Mouse (Mus musculus): Measurements from ENCODE around the gene Gatb. TPM values are rescaled to one million over a fixed set of nuclear protein-coding genes. Genes with fewer than 3 reads are reported as not detected.

Gene Gatb
- polyA plus RNA-seq, 1 experiment from 2014 or later = 33.4 TPM

DNA sequence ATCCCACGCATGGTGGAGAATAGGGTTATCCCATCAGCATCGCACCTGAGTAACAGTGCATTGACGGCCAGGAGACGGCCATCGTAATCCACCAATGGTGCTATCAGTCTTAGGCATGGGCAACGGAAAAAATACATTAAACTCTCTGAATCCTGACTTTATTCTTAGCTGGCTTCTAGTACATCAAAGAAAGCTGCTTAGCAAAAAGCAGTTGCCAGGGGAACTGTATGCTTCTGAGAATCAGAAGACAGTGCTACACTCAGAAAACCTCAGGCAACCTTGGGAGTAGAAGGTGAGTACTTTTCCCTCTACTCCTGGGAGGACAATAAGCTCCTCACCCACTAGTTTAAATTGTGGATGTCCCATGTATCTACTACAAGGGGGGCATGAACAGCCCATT lies 93.8 kb downstream of the Gatb start:
- no peak for DNase-seq (ENCODE audit: low read depth, low spot score)
- POLR2A ChIA-PET = no interaction called here
- no peak for ATAC-seq
- in situ Hi-C loops (cut with MboI; ENCODE audit: low pct_unique_long_range_greater_than_20kb) = no loop called here
- H3K27me3 ChIP-seq = no peaks in the 10 kb centered on the region
- TF ChIP-seq CTCF (IDR thresholded peaks at IDR 0.05) = no peak
- CTCF ChIA-PET = interaction anchor here (1.0 to 1.8 kb wide), 2 partner anchors 19 kb away, joined by 3 to 5 read pairs; no protein-coding TSS in a partner anchor

DNA sequence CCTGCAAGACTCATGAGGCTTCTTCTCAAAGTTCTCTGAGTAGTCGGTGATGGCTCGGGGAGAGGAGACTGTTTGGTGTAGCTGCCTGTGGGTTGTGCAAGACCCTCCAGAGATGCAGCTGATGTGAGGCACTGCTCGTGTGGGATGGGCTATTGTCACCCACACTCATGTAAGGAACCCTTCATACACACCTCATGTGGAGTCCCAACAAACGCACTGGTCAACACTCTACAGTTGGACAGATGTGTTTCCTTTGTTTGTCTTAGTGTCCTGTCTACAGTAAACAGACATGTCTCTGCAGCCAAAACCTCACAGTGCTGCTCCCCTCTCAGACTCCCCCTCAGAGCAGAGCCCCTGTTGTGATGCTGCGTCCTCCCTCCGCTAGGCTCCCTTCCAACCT lies 95.9 kb downstream of the Gatb start:
- CTCF ChIA-PET = interaction anchor here (0.9 kb wide), 1 partner anchor 9 kb away, joined by 3 read pairs; no protein-coding TSS in a partner anchor
- ATAC-seq (no peak), DNase-seq (ENCODE audit: low read depth, low spot score) (no peak)
- TF ChIP-seq CTCF (IDR thresholded peaks at IDR 0.05) = no peak
- no peaks in the 10 kb centered on the region for H3K27me3 ChIP-seq
- POLR2A ChIA-PET = no interaction called here
- in situ Hi-C loops (cut with MboI; ENCODE audit: low pct_unique_long_range_greater_than_20kb) = no loop called here

DNA sequence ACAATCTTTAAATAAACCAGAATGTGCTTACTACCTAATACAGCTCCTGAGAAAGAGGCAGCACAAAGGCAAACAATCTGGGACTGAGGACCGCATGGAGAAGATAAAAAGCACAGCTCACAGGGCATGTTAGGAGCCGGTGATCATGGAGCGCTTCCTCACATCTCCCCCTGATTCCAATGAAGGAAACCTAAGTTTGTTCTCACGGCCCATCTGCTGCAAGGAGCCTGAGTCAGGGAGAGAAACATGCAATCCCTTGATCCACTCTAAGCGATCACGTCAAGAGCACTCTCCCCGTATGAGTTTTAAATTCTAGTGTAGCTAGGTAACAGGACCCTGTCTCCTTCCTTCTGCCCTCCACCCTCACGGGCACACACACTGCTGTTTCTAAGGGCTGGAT lies 103.2 kb downstream of the Gatb start:
- POLR2A ChIA-PET = no interaction called here
- CTCF ChIA-PET = interaction anchor here (0.9 to 1.5 kb wide), 7 partner anchors 10 to 253 kb away, joined by 3 to 5 read pairs (median 4); no protein-coding TSS in a partner anchor
- H3K27me3 ChIP-seq = no peaks in the 10 kb centered on the region
- in situ Hi-C loops (cut with MboI; ENCODE audit: low pct_unique_long_range_greater_than_20kb) = no loop called here
- no peak for DNase-seq (ENCODE audit: low read depth, low spot score)
- TF ChIP-seq CTCF (IDR thresholded peaks at IDR 0.05) = no peak
- no peak for ATAC-seq

GRCm38 (mm10) chr3:85677952-85678351 lies 104.0 kb downstream of the Gatb start:
- in situ Hi-C loops (cut with MboI; ENCODE audit: low pct_unique_long_range_greater_than_20kb) = no loop called here
- POLR2A ChIA-PET = no interaction called here
- DNase-seq (ENCODE audit: low read depth, low spot score) (no peak), ATAC-seq (no peak)
- CTCF ChIA-PET = interaction anchor here (0.9 to 2.1 kb wide), 6 partner anchors 9 to 252 kb away, joined by 3 to 5 read pairs (median 4); no protein-coding TSS in a partner anchor
- no peaks in the 10 kb centered on the region for H3K27me3 ChIP-seq
- TF ChIP-seq CTCF (IDR thresholded peaks at IDR 0.05) = no peak

- DNase-seq (ENCODE audit: low read depth, low spot score) = no peak
- ChIA-PET CTCF (interaction anchor here (2.1 kb wide), 1 partner anchor 32 kb away, joined by 4 read pairs; no protein-coding TSS in a partner anchor), POLR2A (no interaction called here)
- no peak for TF ChIP-seq CTCF (IDR thresholded peaks at IDR 0.05)
- H3K27me3 ChIP-seq = no peaks in the 10 kb centered on the region
- no peak for ATAC-seq
- in situ Hi-C loops (cut with MboI; ENCODE audit: low pct_unique_long_range_greater_than_20kb) = no loop called here
Measured at GRCm38 (mm10) chr3:85679312-85679933, 105.5 kb downstream of the Gatb start.

- H3K27me3 ChIP-seq = no peaks in the 10 kb centered on the region
- ATAC-seq (no peak), DNase-seq (ENCODE audit: low read depth, low spot score) (no peak)
- in situ Hi-C loops (cut with MboI; ENCODE audit: low pct_unique_long_range_greater_than_20kb) = no loop called here
- ChIA-PET CTCF (interaction anchor here (2.1 kb wide), 1 partner anchor 33 kb away, joined by 4 read pairs; no protein-coding TSS in a partner anchor), POLR2A (no interaction called here)
- TF ChIP-seq CTCF (IDR thresholded peaks at IDR 0.05) = no peak
Measured at GRCm38 (mm10) chr3:85679960-85680359, 106.0 kb downstream of the Gatb start.

- ChIA-PET POLR2A (interaction anchor here (1.0 kb wide), 1 partner anchor 68 kb away, joined by 3 read pairs; no protein-coding TSS in a partner anchor), CTCF (interaction anchor here (2.0 to 3.0 kb wide), 2 partner anchors 20 to 101 kb away, joined by 4 to 9 read pairs; no protein-coding TSS in a partner anchor)
- DNase-seq (ENCODE audit: low read depth, low spot score) (no peak), ATAC-seq (no peak)
- in situ Hi-C loops (cut with MboI; ENCODE audit: low pct_unique_long_range_greater_than_20kb) = no loop called here
- no peaks in the 10 kb centered on the region for H3K27me3 ChIP-seq
- TF ChIP-seq CTCF (IDR thresholded peaks at IDR 0.05) = no peak
Measured at GRCm38 (mm10) chr3:85681136-85681535, 107.2 kb downstream of the Gatb start.

DNA sequence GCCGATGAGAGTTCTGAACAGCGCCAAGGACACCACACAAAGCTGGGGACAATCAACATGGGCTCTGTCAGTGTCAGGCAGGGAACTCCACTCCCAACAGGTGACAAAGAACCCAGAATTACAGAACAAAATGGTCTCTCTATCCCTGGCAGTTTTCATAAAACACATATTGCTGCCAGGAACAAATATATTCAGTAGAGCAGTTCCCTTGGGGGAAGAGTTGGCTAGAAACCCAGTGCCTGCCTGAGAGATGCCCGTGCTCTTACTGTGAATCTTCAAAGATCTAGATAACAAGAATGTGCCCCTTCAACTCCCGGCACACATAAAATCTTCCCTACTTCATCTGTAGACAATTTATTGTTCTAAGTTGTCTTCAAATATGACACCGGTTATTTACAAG lies 109.7 kb downstream of the Gatb start:
- CTCF ChIA-PET = interaction anchor here (0.9 to 3.0 kb wide), 4 partner anchors 9 to 22 kb away, joined by 3 to 9 read pairs (median 4); no protein-coding TSS in a partner anchor
- no peak for DNase-seq (ENCODE audit: low read depth, low spot score)
- no peak for ATAC-seq
- POLR2A ChIA-PET = no interaction called here
- no peak for TF ChIP-seq CTCF (IDR thresholded peaks at IDR 0.05)
- no peaks in the 10 kb centered on the region for H3K27me3 ChIP-seq
- in situ Hi-C loops (cut with MboI; ENCODE audit: low pct_unique_long_range_greater_than_20kb) = no loop called here

- DNase-seq (ENCODE audit: low read depth, low spot score) (no peak), ATAC-seq (no peak)
- in situ Hi-C loops (cut with MboI; ENCODE audit: low pct_unique_long_range_greater_than_20kb) = no loop called here
- ChIA-PET POLR2A (no interaction called here), CTCF (interaction anchor here (0.9 kb wide), 2 partner anchors 9 to 20 kb away, joined by 3 read pairs; no protein-coding TSS in a partner anchor)
- TF ChIP-seq CTCF (IDR thresholded peaks at IDR 0.05) = no peak
- no peaks in the 10 kb centered on the region for H3K27me3 ChIP-seq
Measured at GRCm38 (mm10) chr3:85685271-85685670, 111.4 kb downstream of the Gatb start.

DNA sequence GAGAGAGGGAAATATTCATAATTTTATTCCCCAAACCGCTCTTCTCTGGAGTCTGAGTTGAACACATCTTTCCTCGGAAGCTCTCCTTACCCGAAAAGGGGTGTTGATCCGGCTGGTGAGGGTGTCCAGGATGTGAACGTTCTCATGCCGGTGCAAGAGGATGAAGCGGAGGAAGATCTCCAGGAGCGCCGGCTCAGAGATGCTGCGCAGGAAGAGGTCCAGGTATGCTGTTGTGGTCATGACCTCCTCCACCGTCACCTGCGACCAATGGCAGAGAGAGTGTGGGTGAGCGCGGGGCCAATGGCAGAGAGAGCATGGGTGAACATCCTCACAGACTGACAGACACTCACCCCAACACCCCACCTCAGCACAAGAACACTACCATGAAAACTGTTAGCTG lies 114.4 kb downstream of the Gatb start:
- DNase-seq (ENCODE audit: low read depth, low spot score) (no peak), ATAC-seq (no peak)
- no peak for TF ChIP-seq CTCF (IDR thresholded peaks at IDR 0.05)
- CTCF ChIA-PET = interaction anchor here (0.7 to 1.4 kb wide), 2 partner anchors 32 to 229 kb away, joined by 3 read pairs; no protein-coding TSS in a partner anchor
- POLR2A ChIA-PET = no interaction called here
- in situ Hi-C loops (cut with MboI; ENCODE audit: low pct_unique_long_range_greater_than_20kb) = no loop called here
- H3K27me3 ChIP-seq = no peaks in the 10 kb centered on the region

DNA sequence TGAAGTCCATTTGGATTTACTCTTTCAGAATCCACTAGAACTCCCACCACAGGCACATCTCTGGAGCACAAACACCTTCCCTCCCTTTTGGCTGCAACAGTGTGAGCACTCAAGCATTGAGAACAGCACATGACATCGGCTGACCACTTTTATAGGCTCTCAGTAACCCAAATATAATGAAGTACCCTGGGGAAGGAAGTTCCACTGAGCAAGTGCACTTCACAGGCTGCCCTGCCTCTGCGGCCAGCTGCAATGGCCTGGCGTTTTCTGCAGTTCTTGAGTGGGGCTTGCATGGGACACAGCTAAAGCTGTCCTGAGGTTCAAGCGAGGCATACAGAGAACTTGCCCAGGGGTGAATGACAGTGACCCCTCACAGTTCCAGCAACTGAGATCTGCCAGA lies 117.2 kb downstream of the Gatb start:
- POLR2A ChIA-PET = no interaction called here
- no peak for TF ChIP-seq CTCF (IDR thresholded peaks at IDR 0.05)
- no peaks in the 10 kb centered on the region for H3K27me3 ChIP-seq
- CTCF ChIA-PET = interaction anchor here (1.5 kb wide), 1 partner anchor 12 kb away, joined by 4 read pairs; no protein-coding TSS in a partner anchor
- in situ Hi-C loops (cut with MboI; ENCODE audit: low pct_unique_long_range_greater_than_20kb) = no loop called here
- DNase-seq (ENCODE audit: low read depth, low spot score) = no peak
- ATAC-seq = no peak
